Mouse (Mus musculus) kidney, embryonic 15.5 days (tissue): ENCODE data around the gene Frem2. TPM values are rescaled to one million over a fixed set of nuclear protein-coding genes. Genes with fewer than 3 reads are reported as not detected.

Experiments used
- ATAC-seq: fragments of 200-750 bp; cut with Nextera tagmentation; replicated peaks from 2 replicates; pipeline ENCODE4 v1.8.0; 2017; ENCODE audit warnings: moderate TSS enrichment; ENCODE audit not compliant: low FRiP score
- H3K27ac ChIP-seq: fragments of 300-500 bp; sonication (generic); 2 replicates; pipeline ENCODE4 v1.5.1; 2015; ENCODE audit warnings: mild to moderate bottlenecking, inconsistent platforms
- H3K27me3 ChIP-seq: fragments of 300-500 bp; sonication (generic); 2 replicates; pipeline ENCODE4 v1.6.1; 2015; ENCODE audit warnings: inconsistent platforms
- H3K36me3 ChIP-seq: fragments of 300-500 bp; sonication (generic); 2 replicates; pipeline ENCODE4 v1.6.1; 2015; ENCODE audit warnings: inconsistent platforms
- H3K4me1 ChIP-seq: fragments of 300-500 bp; sonication (generic); 2 replicates; pipeline ENCODE4 v1.6.1; 2015; ENCODE audit warnings: inconsistent platforms
- H3K4me2 ChIP-seq: fragments of 300-500 bp; sonication (generic); 2 replicates; pipeline ENCODE4 v1.6.1; 2015; ENCODE audit warnings: moderate library complexity, mild to moderate bottlenecking, inconsistent platforms
- H3K4me3 ChIP-seq: fragments of 300-500 bp; sonication (generic); replicated peaks from 2 replicates; pipeline ENCODE4 v1.5.1; 2015; ENCODE audit warnings: mild to moderate bottlenecking, inconsistent platforms
- H3K9ac ChIP-seq: fragments of 300-500 bp; sonication (generic); 2 replicates; pipeline ENCODE4 v1.6.1; 2015; ENCODE audit warnings: mild to moderate bottlenecking, inconsistent platforms
- H3K9me3 ChIP-seq: fragments of 300-500 bp; sonication (generic); replicated peaks from 2 replicates; pipeline ENCODE4 v1.6.1; 2016; ENCODE audit warnings: inconsistent platforms
- WGBS: fragments of 180-500 bp; shearing (Covaris S2); methylation state at CpG from one replicate; pipeline ENCODE4 v1.1.7; 2015; ENCODE audit warnings: mixed read lengths; 5-methylcytosine and 5-hydroxymethylcytosine counted together
- polyA plus RNA-seq: library from polyadenylated mRNA; unstranded; fragments of >200 nt; fragmentation: Nextera tagmentation; extraction: Ambion mirVana; gene quantifications from 2 replicates; pipeline ENCODE4 v1.2.1, GENCODE M21; 2015

Frem2 gene
- 14.2 and 15.9 TPM in 2 replicates for polyA plus RNA-seq

DNA sequence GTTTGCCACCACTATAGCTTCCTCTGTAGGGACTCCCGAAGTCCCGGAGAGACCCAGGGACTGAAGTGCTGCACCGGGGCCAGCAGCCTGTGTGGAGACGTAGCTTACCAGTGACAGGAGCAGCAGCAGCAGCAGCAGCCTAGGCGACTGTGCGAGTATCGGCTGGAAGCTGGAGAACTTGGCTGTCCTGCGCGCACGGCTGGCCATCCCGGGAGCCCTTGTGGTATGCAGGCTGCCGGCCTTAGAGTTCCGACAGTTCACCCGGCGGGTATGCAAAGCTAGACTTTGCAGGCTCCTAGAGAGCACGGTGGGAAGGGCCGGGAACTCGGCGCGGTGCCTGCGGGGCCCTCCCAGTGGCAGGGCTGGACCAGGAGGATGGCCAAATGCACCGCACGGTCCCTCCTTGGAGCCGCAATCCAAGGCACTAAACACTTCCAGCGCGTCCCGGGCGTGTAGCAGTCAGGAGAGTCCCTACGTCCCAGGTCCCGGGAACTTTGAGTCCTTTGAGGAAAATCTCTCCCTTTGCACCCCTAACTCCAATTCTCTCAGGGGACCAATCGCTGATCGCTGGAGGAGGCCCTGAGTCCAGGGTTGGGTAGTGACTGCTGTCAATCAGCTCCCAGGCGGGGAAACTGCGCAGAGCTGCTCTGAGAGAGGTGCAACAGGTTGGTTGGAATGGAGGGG lies at the start of gene Frem2:
Frem2 (minus strand) TSS at position 478 of the 684 bp plus-strand sequence.
- Histone ChIP-seq H3K4me2 (peak within 1 kb of the TSS; percentile 93), H3K4me1 (peaks cover 24% of the 10 kb centered on the region), H3K36me3 (peaks cover 36% of the 10 kb centered on the region), H3K27ac (peak within 1 kb of the TSS; percentile 90), H3K9ac (peak within 1 kb of the TSS; percentile 58), H3K4me3 (peak within 1 kb of the TSS; percentile 59), H3K9me3 (peaks cover 31% of the 10 kb centered on the region), H3K27me3 (peaks cover 20% of the 10 kb centered on the region)
- under 1% methylated on average over 34 of the region's 34 CpGs for WGBS
- ATAC-seq, result peak; percentile 95

DNA sequence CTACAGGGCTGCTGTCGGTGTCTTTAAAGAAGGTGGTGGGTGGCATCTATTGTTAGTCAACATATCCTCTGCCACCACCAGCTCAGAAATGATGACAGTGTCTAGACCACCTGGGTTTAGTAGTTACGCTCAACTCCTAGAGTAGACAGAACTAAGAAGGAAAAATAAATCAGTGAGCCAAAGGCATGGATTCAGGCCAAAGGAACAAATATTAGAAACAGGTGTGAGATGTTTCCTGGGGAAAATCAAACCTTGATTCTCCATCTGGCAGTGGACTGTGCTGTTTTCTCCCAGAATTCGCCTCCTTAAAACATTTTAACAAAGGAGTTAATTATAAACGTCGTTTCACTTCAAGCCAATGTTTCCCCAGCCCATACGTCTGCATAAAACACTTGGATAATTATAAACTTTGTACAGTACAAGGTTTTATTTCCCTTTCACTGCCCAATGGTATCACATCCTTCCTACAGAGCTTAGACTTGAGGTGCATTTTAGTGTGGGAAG lies 48.9 kb upstream of the Frem2 start:
- Histone ChIP-seq H3K4me1 (peaks cover 15% of the 10 kb centered on the region), H3K4me2 (no peak overlapping the region), H3K27ac (peak overlapping the region; percentile 51), H3K9ac (no peak overlapping the region), H3K27me3 (no peaks in the 10 kb centered on the region), H3K4me3 (no peak overlapping the region), H3K36me3 (no peaks in the 10 kb centered on the region), H3K9me3 (no peaks in the 10 kb centered on the region)
- WGBS, result 47% methylated on average over 6 of the region's 6 CpGs
- ATAC-seq, result no peak; the same call in 1 of the 2 replicates

DNA sequence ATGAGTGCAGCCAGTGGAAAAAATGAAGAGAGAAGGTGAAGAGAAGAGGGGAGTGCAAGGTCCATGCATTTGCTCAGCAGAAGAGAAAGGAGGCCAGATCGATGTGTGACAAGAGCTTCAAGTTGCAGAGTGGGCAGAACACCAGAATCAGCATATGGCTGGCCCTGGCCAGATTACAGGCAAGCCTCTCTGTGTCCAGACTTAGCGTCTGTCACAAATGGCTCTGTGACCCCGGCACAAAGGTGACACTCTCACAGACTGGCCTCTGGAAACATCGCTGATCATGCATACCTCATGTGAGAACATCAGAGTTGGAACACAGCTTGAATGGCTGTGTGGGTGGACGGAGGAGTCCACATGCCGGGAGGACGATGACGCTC lies 46.0 kb upstream of the Frem2 start:
- Histone ChIP-seq H3K27ac (no peak overlapping the region), H3K36me3 (no peaks in the 10 kb centered on the region), H3K4me1 (peaks cover 15% of the 10 kb centered on the region), H3K4me3 (no peak overlapping the region), H3K9ac (no peak overlapping the region), H3K4me2 (no peak overlapping the region), H3K9me3 (no peaks in the 10 kb centered on the region), H3K27me3 (no peaks in the 10 kb centered on the region)
- 0 out of 2 replicates have a peak, but pooled peaks have one; percentile 36 for ATAC-seq
- 50% methylated on average over 8 of the region's 8 CpGs for WGBS

DNA sequence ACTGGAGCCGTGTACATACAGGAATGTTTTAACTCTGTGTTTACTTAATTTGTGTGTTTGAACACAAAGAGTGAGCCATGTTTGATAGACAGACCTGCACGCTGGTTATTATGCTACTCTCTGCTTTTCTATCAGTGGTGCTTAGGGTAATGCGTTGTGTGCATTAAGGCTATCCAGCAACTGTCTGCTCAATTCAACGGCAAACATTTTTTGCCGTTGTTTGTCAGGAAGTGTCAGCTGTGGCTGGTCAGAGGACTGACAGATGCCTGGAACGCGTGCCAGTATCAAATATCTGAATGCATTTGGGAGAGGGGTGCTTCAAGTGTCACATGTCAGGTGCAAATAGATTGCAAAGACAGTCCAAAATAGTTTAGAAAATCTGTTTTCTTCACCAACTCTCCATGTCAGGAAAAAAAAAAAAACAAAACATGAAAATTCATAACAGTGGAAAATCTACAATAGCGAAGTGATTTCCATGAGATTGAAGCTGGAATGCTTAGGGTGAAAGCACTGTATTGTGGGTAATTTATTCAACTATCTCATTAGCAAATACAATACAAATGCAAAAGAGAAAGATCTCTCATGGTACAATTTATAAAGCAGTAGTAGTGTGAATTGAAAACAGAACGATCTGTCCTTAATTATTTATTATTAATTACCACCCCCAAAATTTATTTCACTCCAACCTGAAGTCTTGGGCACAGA lies 45.4 kb upstream of the Frem2 start:
- Histone ChIP-seq H3K4me2 (no peak overlapping the region), H3K9ac (no peak overlapping the region), H3K4me3 (no peak overlapping the region), H3K27ac (no peak overlapping the region), H3K4me1 (peaks cover 15% of the 10 kb centered on the region), H3K27me3 (no peaks in the 10 kb centered on the region), H3K9me3 (no peaks in the 10 kb centered on the region), H3K36me3 (no peaks in the 10 kb centered on the region)
- 57% methylated on average over 9 of the region's 9 CpGs for WGBS
- no peak for ATAC-seq

DNA sequence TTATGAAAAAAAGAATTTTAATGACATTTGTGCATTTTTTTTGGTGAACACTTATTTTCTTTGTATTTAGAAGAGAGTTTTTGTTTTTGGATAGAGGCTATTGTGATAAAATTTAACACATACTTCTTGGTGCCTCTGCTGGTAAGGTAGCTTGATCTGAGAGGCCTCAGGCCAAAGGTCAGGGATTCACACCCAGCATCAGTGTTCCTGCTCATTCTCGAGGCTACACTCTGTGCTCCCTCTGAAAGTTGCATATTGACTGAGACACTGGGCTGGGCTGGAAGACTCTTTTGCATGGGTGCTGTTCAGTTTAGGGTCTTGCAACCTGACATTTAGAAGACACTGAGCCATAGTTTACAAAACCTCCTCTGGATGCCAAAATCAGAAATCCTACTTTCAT lies 44.8 kb upstream of the Frem2 start:
- Histone ChIP-seq H3K4me3 (no peak overlapping the region), H3K4me1 (0 out of 2 replicates have a peak, but pooled peaks cover 10% of the 10 kb centered on the region), H3K9me3 (no peaks in the 10 kb centered on the region), H3K27ac (no peak overlapping the region), H3K36me3 (no peaks in the 10 kb centered on the region), H3K9ac (no peak overlapping the region), H3K27me3 (no peaks in the 10 kb centered on the region), H3K4me2 (no peak overlapping the region)
- WGBS, result 50% methylated on average over 1 of the region's 1 CpGs
- ATAC-seq, result no peak

DNA sequence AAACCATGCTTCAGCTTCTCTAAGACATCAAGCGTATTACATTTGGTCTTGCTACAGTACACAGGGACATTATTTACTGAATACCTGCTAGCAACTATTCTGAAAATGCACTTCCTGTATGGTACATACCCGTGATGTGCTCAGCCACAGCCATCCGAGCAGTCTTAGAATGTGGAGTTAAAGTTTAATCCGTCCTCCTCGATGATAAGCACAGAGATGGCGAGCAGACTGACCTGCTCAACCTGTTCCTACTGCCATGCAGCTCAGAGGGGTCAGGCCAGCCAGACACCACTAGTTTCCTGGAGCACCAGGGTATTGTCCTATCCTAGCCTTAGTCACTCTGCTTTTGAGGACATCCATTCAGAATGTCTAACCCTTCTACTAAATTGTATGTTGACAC lies 30.6 kb upstream of the Frem2 start:
- Histone ChIP-seq H3K27ac (peak overlapping the region; percentile 47; the same call in 1 of the 2 replicates), H3K9me3 (no peaks in the 10 kb centered on the region), H3K4me3 (no peak overlapping the region), H3K27me3 (no peaks in the 10 kb centered on the region), H3K4me1 (no peaks in the 10 kb centered on the region), H3K9ac (no peak overlapping the region), H3K4me2 (no peak overlapping the region), H3K36me3 (no peaks in the 10 kb centered on the region)
- 66% methylated on average over 6 of the region's 6 CpGs for WGBS
- peak; percentile 91 for ATAC-seq

DNA sequence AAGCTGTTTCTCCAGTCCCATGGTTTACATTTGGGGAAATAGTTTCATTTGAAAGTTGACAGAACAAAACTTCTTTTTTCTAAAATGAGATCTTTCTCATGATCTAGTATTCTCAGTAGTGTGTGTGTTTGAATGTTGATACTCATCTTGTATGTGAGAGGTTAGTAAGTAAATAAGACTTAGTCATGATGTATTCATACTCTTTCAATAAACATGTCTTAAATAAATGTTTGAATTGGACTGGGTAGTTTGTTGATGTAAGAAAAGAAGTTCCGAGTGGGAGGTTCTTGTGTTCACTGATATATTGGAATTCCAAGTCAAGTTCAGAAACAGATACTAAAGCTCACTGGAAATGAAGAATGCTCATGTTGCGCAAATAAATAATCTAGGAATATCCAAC lies 25.1 kb upstream of the Frem2 start:
- H3K27ac ChIP-seq, result no peak overlapping the region
- H3K4me2 ChIP-seq, result no peak overlapping the region
- H3K4me1 ChIP-seq, result 0 out of 2 replicates have a peak, but pooled peaks cover 3% of the 10 kb centered on the region
- H3K9ac ChIP-seq, result no peak overlapping the region
- H3K4me3 ChIP-seq, result no peak overlapping the region
- H3K27me3 ChIP-seq, result no peaks in the 10 kb centered on the region
- WGBS, result 63% methylated on average over 2 of the region's 2 CpGs
- ATAC-seq, result no peak
- H3K9me3 ChIP-seq, result no peaks in the 10 kb centered on the region
- H3K36me3 ChIP-seq, result no peaks in the 10 kb centered on the region

DNA sequence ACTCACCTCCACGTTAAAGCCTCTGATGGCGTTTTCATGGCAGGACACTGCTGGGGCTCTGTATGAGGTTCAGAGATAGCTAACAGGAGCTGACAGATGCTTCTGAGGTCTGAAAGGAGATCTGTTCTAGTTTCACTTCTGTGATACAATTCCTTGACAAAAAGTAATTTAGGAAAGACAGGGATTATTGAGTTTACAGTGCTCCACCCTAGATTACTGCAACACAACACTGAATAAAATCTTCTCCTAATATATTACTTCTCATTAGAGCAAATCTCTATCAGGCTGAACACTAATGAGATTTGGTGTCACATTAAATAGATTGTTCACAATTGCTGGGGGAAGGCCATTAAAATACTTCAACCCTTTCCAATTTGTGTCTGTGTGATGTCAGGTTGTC lies 23.7 kb upstream of the Frem2 start:
- Histone ChIP-seq H3K4me2 (no peak overlapping the region), H3K4me1 (0 out of 2 replicates have a peak, but pooled peaks cover 3% of the 10 kb centered on the region), H3K27ac (no peak overlapping the region), H3K9ac (no peak overlapping the region), H3K4me3 (no peak overlapping the region), H3K9me3 (no peaks in the 10 kb centered on the region), H3K36me3 (no peaks in the 10 kb centered on the region), H3K27me3 (no peaks in the 10 kb centered on the region)
- WGBS, result 39% methylated on average over 2 of the region's 2 CpGs
- ATAC-seq, result no peak

DNA sequence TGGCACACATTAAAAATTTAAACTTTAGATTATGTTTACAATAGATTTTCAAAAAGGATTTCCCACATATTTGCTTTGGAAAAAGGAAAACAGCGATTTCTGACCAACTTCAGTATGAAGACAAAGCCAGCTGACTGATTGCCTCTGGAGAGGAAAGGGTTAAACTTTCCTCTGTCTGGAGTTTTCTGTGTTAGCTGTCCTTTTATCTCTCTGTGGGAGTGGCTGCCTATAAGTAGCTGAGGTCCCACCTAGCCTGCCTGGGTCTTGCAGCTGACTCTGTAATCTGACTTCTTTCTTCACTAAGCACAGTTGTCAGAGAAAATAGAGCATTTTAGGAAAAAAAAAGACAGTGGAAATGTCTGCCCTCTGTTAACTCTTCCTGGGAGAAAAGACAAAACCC lies 17.1 kb upstream of the Frem2 start:
- H3K9me3 ChIP-seq, result no peaks in the 10 kb centered on the region
- peaks cover 5% of the 10 kb centered on the region; the same call in 1 of the 2 replicates for H3K4me1 ChIP-seq
- H3K4me3 ChIP-seq, result no peak overlapping the region
- H3K36me3 ChIP-seq, result no peaks in the 10 kb centered on the region
- no peak overlapping the region for H3K9ac ChIP-seq
- H3K27me3 ChIP-seq, result no peaks in the 10 kb centered on the region
- 0 out of 2 replicates have a peak, but pooled peaks have one; percentile 49 for ATAC-seq
- H3K4me2 ChIP-seq, result no peak overlapping the region
- WGBS, result 32% methylated on average over 1 of the region's 1 CpGs
- no peak overlapping the region for H3K27ac ChIP-seq

DNA sequence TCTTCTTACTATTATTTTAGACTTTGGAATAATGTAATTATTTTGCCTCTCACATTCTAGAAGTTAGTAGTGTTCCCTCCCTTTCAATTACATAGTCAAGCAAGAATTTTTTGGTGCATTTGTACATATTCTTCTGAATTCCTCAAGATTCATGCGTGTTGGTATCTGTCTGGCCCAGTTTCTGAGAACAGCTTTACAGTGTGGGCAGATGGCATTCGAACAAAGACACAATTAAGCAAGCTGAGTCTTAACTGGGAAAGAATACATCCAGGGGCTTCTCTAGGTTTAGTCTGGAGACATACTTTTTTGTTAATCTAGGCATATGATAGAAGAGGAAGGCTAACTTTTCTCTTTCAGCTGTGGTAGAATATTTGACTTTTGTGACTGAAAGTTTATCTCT lies 12.6 kb upstream of the Frem2 start:
- Histone ChIP-seq H3K9me3 (no peaks in the 10 kb centered on the region), H3K4me3 (no peak overlapping the region), H3K36me3 (no peaks in the 10 kb centered on the region), H3K4me2 (no peak overlapping the region), H3K9ac (no peak overlapping the region), H3K27ac (no peak overlapping the region), H3K4me1 (peaks cover 5% of the 10 kb centered on the region; the same call in 1 of the 2 replicates), H3K27me3 (no peaks in the 10 kb centered on the region)
- ATAC-seq, result no peak
- 85% methylated on average over 2 of the region's 2 CpGs for WGBS

DNA sequence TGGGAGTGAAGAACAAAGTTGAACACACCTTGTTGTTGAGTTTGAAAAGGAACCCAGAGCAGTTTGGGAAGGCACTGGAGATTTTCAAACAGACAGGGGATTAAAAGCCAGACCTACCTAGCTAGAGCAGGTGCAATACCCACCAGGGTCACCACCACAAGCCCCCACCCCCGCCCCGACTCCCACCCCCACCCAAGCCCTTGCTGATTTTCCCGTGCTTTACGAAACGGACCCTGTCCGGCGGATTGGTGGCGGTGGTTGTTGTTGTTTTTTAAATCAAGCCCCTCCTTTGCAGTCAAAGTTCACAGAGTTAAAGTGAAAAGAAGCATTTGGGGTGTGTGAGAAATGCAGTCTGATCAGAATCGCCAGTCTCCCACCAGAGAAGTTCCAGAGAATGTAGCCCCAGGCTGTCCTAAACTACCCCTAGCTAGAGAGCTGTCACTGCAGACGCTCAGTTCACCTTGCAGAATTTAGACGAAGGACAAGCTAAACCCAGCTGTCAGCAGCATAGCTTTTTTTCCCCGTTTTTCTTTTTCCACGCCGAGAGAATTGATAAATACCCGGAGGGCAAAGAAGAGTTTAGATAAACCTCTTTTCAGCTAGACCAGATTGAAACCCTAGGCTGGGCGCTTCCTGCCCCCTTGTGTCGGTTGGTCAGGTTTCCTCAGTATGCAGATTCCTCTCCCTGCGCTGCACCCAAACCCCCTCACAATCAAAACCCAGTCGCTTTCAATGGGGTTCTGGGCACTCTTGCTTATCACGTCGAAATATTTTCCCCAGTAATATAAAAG lies 784 bp upstream of the Frem2 start:
- Histone ChIP-seq H3K4me1 (peaks cover 24% of the 10 kb centered on the region), H3K4me3 (peak overlapping the region; percentile 59), H3K9ac (peak overlapping the region; percentile 36; the same call in 1 of the 2 replicates), H3K27ac (peak overlapping the region; percentile 90), H3K27me3 (peaks cover 20% of the 10 kb centered on the region), H3K9me3 (peaks cover 25% of the 10 kb centered on the region), H3K36me3 (peaks cover 27% of the 10 kb centered on the region), H3K4me2 (peak overlapping the region; percentile 93)
- no peak for ATAC-seq
- WGBS, result 1% methylated on average over 21 of the region's 21 CpGs
